Mouse (Mus musculus) kidney, embryonic 14.5 days (tissue): Measurements from ENCODE around the gene Nhsl1. TPM values are rescaled to one million over a fixed set of nuclear protein-coding genes. Genes with fewer than 3 reads are reported as not detected.

Source experiments
- ATAC-seq: fragments of 200-750 bp; cut with Nextera tagmentation; 2 replicates; pipeline ENCODE4 v1.8.0; 2017; ENCODE audit warnings: moderate number of reproducible peaks, mild to moderate bottlenecking, moderate TSS enrichment, moderate library complexity; ENCODE audit not compliant: low FRiP score, low TSS enrichment
- H3K27ac ChIP-seq: fragments of 300-500 bp; sonication (generic); 2 replicates; pipeline ENCODE4 v1.5.1; 2014; ENCODE audit warnings: low read depth, mild to moderate bottlenecking, low read length, moderate library complexity, mixed read lengths
- H3K27me3 ChIP-seq: fragments of 300-500 bp; sonication (generic); 2 replicates; pipeline ENCODE4 v1.6.1; 2014; ENCODE audit warnings: mild to moderate bottlenecking, low read length; ENCODE audit not compliant: control insufficient read depth, insufficient read depth
- H3K36me3 ChIP-seq: fragments of 300-500 bp; sonication (generic); 2 replicates; pipeline ENCODE4 v1.6.1; 2014; ENCODE audit warnings: low read length, mixed read lengths; ENCODE audit not compliant: control insufficient read depth, insufficient read depth
- H3K4me1 ChIP-seq: fragments of 300-500 bp; sonication (generic); 2 replicates; pipeline ENCODE4 v1.6.1; 2014; ENCODE audit warnings: low read length, mixed read lengths; ENCODE audit not compliant: control insufficient read depth, insufficient read depth
- H3K4me2 ChIP-seq: fragments of 300-500 bp; sonication (generic); replicated peaks from 2 replicates; pipeline ENCODE4 v1.6.1; 2014; ENCODE audit warnings: low read depth, mild to moderate bottlenecking, low read length
- H3K4me3 ChIP-seq: fragments of 300-500 bp; sonication (generic); 2 replicates; pipeline ENCODE4 v1.5.1; 2014; ENCODE audit warnings: mild to moderate bottlenecking, low read length
- H3K9ac ChIP-seq: fragments of 300-500 bp; sonication (generic); 2 replicates; pipeline ENCODE4 v1.6.1; 2014; ENCODE audit warnings: low read depth, mild to moderate bottlenecking, low read length, moderate library complexity
- H3K9me3 ChIP-seq: fragments of 300-500 bp; sonication (generic); 2 replicates; pipeline ENCODE4 v1.6.1; 2016; ENCODE audit warnings: low read length; ENCODE audit not compliant: control insufficient read depth
- WGBS: fragments of 180-500 bp; shearing (Covaris S2); extraction: QIAGEN DNeasy Blood & Tissue Kit; methylation state at CpG from one replicate; pipeline ENCODE4 v1.1.7; 2014; 5-methylcytosine and 5-hydroxymethylcytosine counted together
- polyA plus RNA-seq: library from polyadenylated mRNA; unstranded; fragments of >200 nt; fragmentation: Nextera tagmentation; extraction: Ambion mirVana; gene quantifications from 2 replicates; pipeline ENCODE4 v1.2.1, GENCODE M21; 2014

Nhsl1 gene
- polyA plus RNA-seq, 1 experiment from 2014 or later, result 11.9 TPM

- no peak overlapping the region for H3K9ac ChIP-seq
- H3K27ac ChIP-seq, result no peak overlapping the region
- 58% methylated on average over 20 of the region's 20 CpGs for WGBS
These were observed 208.3 kb downstream of the Nhsl1 start for GRCm38 (mm10) chr10:18526851-18527675.

GRCm38 (mm10) chr10:18527766-18528165, 209.0 kb downstream of the Nhsl1 start:
- peaks cover 22% of the 10 kb centered on the region for H3K36me3 ChIP-seq

More at GRCm38 (mm10) chr10:18526851-18527675, 208.3 kb downstream of the Nhsl1 start:
- Histone ChIP-seq H3K9me3 (no peaks in the 10 kb centered on the region), H3K4me3 (no peak overlapping the region), H3K4me1 (peaks cover 6% of the 10 kb centered on the region; the same call in 1 of the 2 replicates), H3K4me2 (no peak overlapping the region), H3K36me3 (peaks cover 21% of the 10 kb centered on the region), H3K27me3 (no peaks in the 10 kb centered on the region)
- ATAC-seq, result 0 out of 2 replicates have a peak, but pooled peaks have one; percentile 3

GRCm38 (mm10) chr10:18528475-18528874, 209.7 kb downstream of the Nhsl1 start:
- ATAC-seq, result no peak
- WGBS, result 52% methylated on average over 5 of the region's 5 CpGs
- Histone ChIP-seq H3K9me3 (no peaks in the 10 kb centered on the region), H3K4me1 (peaks cover 6% of the 10 kb centered on the region; the same call in 1 of the 2 replicates), H3K9ac (no peak overlapping the region), H3K4me3 (no peak overlapping the region), H3K27me3 (no peaks in the 10 kb centered on the region), H3K27ac (no peak overlapping the region), H3K36me3 (peaks cover 22% of the 10 kb centered on the region), H3K4me2 (no peak overlapping the region)

More at GRCm38 (mm10) chr10:18527766-18528165, 209.0 kb downstream of the Nhsl1 start:
- no peak overlapping the region for H3K4me3 ChIP-seq
- H3K9ac ChIP-seq, result no peak overlapping the region
- peaks cover 6% of the 10 kb centered on the region; the same call in 1 of the 2 replicates for H3K4me1 ChIP-seq
- WGBS, result 71% methylated on average over 7 of the region's 7 CpGs
- H3K27me3 ChIP-seq, result no peaks in the 10 kb centered on the region
- no peak overlapping the region for H3K4me2 ChIP-seq
- H3K27ac ChIP-seq, result no peak overlapping the region
- ATAC-seq, result no peak
- H3K9me3 ChIP-seq, result no peaks in the 10 kb centered on the region

- Histone ChIP-seq H3K27ac (no peak overlapping the region), H3K4me1 (peaks cover 6% of the 10 kb centered on the region; the same call in 1 of the 2 replicates), H3K36me3 (peaks cover 16% of the 10 kb centered on the region), H3K4me2 (no peak overlapping the region), H3K4me3 (no peak overlapping the region), H3K27me3 (no peaks in the 10 kb centered on the region), H3K9me3 (no peaks in the 10 kb centered on the region), H3K9ac (no peak overlapping the region)
- WGBS, result 85% methylated on average over 4 of the region's 4 CpGs
- no peak for ATAC-seq
These were observed 210.4 kb downstream of the Nhsl1 start for GRCm38 (mm10) chr10:18529177-18529576.

- WGBS, result 94% methylated on average over 4 of the region's 4 CpGs
- H3K9ac ChIP-seq, result no peak overlapping the region
- no peak overlapping the region for H3K27ac ChIP-seq
- H3K27me3 ChIP-seq, result no peaks in the 10 kb centered on the region
- no peak overlapping the region for H3K4me3 ChIP-seq
- H3K9me3 ChIP-seq, result no peaks in the 10 kb centered on the region
- no peak overlapping the region for H3K4me2 ChIP-seq
- ATAC-seq, result no peak
- H3K36me3 ChIP-seq, result peaks cover 15% of the 10 kb centered on the region
- H3K4me1 ChIP-seq, result peaks cover 6% of the 10 kb centered on the region; the same call in 1 of the 2 replicates
These were observed 211.4 kb downstream of the Nhsl1 start for GRCm38 (mm10) chr10:18530161-18530560.

- 71% methylated on average over 8 of the region's 8 CpGs for WGBS
- ATAC-seq, result no peak
- Histone ChIP-seq H3K36me3 (peaks cover 12% of the 10 kb centered on the region), H3K27me3 (no peaks in the 10 kb centered on the region), H3K9me3 (no peaks in the 10 kb centered on the region), H3K4me2 (no peak overlapping the region), H3K4me1 (no peaks in the 10 kb centered on the region), H3K9ac (no peak overlapping the region), H3K4me3 (no peak overlapping the region), H3K27ac (no peak overlapping the region)
These were observed 213.5 kb downstream of the Nhsl1 start for GRCm38 (mm10) chr10:18532293-18532692.

GRCm38 (mm10) chr10:18536889-18537288, 218.1 kb downstream of the Nhsl1 start:
- no peak overlapping the region for H3K9ac ChIP-seq
- 96% methylated on average over 2 of the region's 2 CpGs for WGBS
- H3K36me3 ChIP-seq, result peaks cover 4% of the 10 kb centered on the region; the same call in 1 of the 2 replicates
- no peaks in the 10 kb centered on the region for H3K9me3 ChIP-seq
- no peak overlapping the region for H3K4me2 ChIP-seq
- H3K4me1 ChIP-seq, result no peaks in the 10 kb centered on the region
- ATAC-seq, result no peak
- no peak overlapping the region for H3K4me3 ChIP-seq
- H3K27ac ChIP-seq, result no peak overlapping the region
- no peaks in the 10 kb centered on the region for H3K27me3 ChIP-seq

- peak overlapping the region; percentile 55; the same call in 1 of the 2 replicates for H3K9ac ChIP-seq
- H3K4me3 ChIP-seq, result peak overlapping the region; percentile 58
- no peaks in the 10 kb centered on the region for H3K4me1 ChIP-seq
- no peaks in the 10 kb centered on the region for H3K36me3 ChIP-seq
- H3K9me3 ChIP-seq, result no peaks in the 10 kb centered on the region
- H3K27ac ChIP-seq, result no peak overlapping the region
- ATAC-seq, result no peak; the same call in 1 of the 2 replicates
- H3K4me2 ChIP-seq, result peak overlapping the region; percentile 85
- WGBS, result 6% methylated on average over 13 of the region's 13 CpGs
- H3K27me3 ChIP-seq, result no peaks in the 10 kb centered on the region
These were observed 226.5 kb downstream of the Nhsl1 start for GRCm38 (mm10) chr10:18545309-18545708.

- H3K27ac ChIP-seq, result no peak within 1 kb of the TSS; the same call in 1 of the 2 replicates
- H3K4me3 ChIP-seq, result peak within 1 kb of the TSS; percentile 58
- no peaks in the 10 kb centered on the region for H3K36me3 ChIP-seq
- peak within 1 kb of the TSS; percentile 85 for H3K4me2 ChIP-seq
- peak within 1 kb of the TSS; percentile 55 for H3K9ac ChIP-seq
- H3K4me1 ChIP-seq, result no peaks in the 10 kb centered on the region
- peak; percentile 92 for ATAC-seq
- H3K9me3 ChIP-seq, result no peaks in the 10 kb centered on the region
- 0% methylated on average over 22 of the region's 22 CpGs for WGBS
- no peaks in the 10 kb centered on the region for H3K27me3 ChIP-seq
These were observed 227.0 kb downstream of the Nhsl1 start, which contains the start of gene Hebp2 for GRCm38 (mm10) chr10:18545813-18546235. Hebp2 (minus strand) TSS chr10:18546076.
